Mouse (Mus musculus) hindbrain, embryonic 13.5 days (tissue): ENCODE data around the gene Htt. TPM values are rescaled to one million over a fixed set of nuclear protein-coding genes. Genes with fewer than 3 reads are reported as not detected.

Source experiments
- ATAC-seq: fragments of 200-750 bp; cut with Nextera tagmentation; 2 replicates; pipeline ENCODE4 v1.8.0; 2017; ENCODE audit warnings: moderate TSS enrichment; ENCODE audit not compliant: low FRiP score
- H3K27ac ChIP-seq: fragments of 300-500 bp; sonication (generic); 2 replicates; pipeline ENCODE4 v1.5.1; 2015; ENCODE audit warnings: inconsistent platforms, mild to moderate bottlenecking, moderate library complexity
- H3K27me3 ChIP-seq: fragments of 300-500 bp; sonication (generic); 2 replicates; pipeline ENCODE4 v1.6.1; 2015; ENCODE audit warnings: mild to moderate bottlenecking, inconsistent platforms
- H3K36me3 ChIP-seq: fragments of 300-500 bp; sonication (generic); 2 replicates; pipeline ENCODE4 v1.6.1; 2015; ENCODE audit warnings: mild to moderate bottlenecking, inconsistent platforms
- H3K4me1 ChIP-seq: fragments of 300-500 bp; sonication (generic); replicated peaks from 2 replicates; pipeline ENCODE4 v1.6.1; 2015; ENCODE audit warnings: inconsistent platforms
- H3K4me2 ChIP-seq: fragments of 300-500 bp; sonication (generic); 2 replicates; pipeline ENCODE4 v1.6.1; 2015; ENCODE audit warnings: inconsistent platforms, mild to moderate bottlenecking, moderate library complexity
- H3K4me3 ChIP-seq: fragments of 300-500 bp; sonication (generic); 2 replicates; pipeline ENCODE4 v1.5.1; 2015; ENCODE audit warnings: mild to moderate bottlenecking, inconsistent platforms
- H3K9ac ChIP-seq: fragments of 300-500 bp; sonication (generic); 2 replicates; pipeline ENCODE4 v1.6.1; 2015; ENCODE audit warnings: mild to moderate bottlenecking, inconsistent platforms
- H3K9me3 ChIP-seq: fragments of 300-500 bp; sonication (generic); 2 replicates; pipeline ENCODE4 v1.6.1; 2016; ENCODE audit warnings: inconsistent platforms
- WGBS: fragments of 180-500 bp; shearing (Covaris S2); methylation state at CpG from one replicate; pipeline ENCODE4 v1.1.7; 2015; 5-methylcytosine and 5-hydroxymethylcytosine counted together
- polyA plus RNA-seq: library from polyadenylated mRNA; unstranded; fragments of >200 nt; fragmentation: Nextera tagmentation; extraction: Ambion mirVana; gene quantifications from 2 replicates; pipeline ENCODE4 v1.2.1, GENCODE M21; 2015

The Htt gene
- polyA plus RNA-seq, 1 experiment from 2014 or later: 13.1 TPM

DNA sequence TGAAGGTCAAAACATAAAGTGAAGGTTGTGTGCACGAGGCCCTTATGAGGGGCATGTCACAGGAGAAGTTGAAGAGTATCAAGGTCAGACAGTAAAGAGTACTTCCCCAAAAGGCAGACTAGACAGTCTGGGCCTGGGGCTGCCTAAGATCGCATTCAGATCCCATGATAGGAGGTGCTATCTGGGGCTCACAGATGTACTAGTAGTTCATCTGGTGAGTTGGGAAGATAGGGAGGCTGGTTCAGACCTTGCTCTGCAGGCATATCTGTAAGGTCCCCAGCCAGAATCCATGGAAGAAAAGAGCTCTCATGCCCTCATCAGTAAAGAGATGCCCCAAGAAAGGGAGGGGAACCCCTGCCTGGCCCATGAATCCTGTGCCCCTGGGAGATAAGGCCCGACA lies 157.2 kb downstream of the Htt start:
- H3K27ac ChIP-seq: no peak overlapping the region
- peaks cover 21% of the 10 kb centered on the region for H3K4me1 ChIP-seq
- H3K27me3 ChIP-seq: no peaks in the 10 kb centered on the region
- H3K4me2 ChIP-seq: no peak overlapping the region
- peaks cover 25% of the 10 kb centered on the region for H3K36me3 ChIP-seq
- 97% methylated on average over 3 of the region's 3 CpGs for whole genome bisulfite sequencing
- no peaks in the 10 kb centered on the region for H3K9me3 ChIP-seq
- no peak for ATAC-seq
- no peak overlapping the region for H3K4me3 ChIP-seq
- no peak overlapping the region for H3K9ac ChIP-seq

DNA sequence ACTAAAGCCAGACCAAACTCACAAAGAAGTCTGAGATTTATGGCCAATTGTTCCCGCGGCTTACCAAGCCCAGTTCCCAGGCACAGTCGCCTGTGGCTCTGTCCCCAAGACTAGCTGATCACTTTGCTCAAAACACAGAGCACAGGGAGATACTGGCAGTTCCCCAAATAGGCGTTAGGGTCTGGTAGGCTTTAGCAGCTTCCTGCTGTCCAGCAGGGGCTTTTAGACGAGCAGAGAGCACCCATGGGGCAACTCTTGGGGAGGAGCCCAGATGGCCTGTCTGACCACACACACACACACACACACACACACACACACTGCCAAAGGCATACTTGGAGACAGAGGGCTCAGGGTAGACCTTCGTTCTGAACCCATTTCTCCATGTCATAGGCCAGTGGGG lies 161.0 kb downstream of the Htt start:
- peaks cover 51% of the 10 kb centered on the region for H3K36me3 ChIP-seq
- no peak for ATAC-seq
- H3K4me3 ChIP-seq: no peak overlapping the region
- no peak overlapping the region for H3K9ac ChIP-seq
- WGBS: 71% methylated on average over 6 of the region's 6 CpGs
- H3K9me3 ChIP-seq: no peaks in the 10 kb centered on the region
- no peak overlapping the region for H3K4me2 ChIP-seq
- no peaks in the 10 kb centered on the region for H3K27me3 ChIP-seq
- no peak overlapping the region for H3K27ac ChIP-seq
- H3K4me1 ChIP-seq: peaks cover 8% of the 10 kb centered on the region

DNA sequence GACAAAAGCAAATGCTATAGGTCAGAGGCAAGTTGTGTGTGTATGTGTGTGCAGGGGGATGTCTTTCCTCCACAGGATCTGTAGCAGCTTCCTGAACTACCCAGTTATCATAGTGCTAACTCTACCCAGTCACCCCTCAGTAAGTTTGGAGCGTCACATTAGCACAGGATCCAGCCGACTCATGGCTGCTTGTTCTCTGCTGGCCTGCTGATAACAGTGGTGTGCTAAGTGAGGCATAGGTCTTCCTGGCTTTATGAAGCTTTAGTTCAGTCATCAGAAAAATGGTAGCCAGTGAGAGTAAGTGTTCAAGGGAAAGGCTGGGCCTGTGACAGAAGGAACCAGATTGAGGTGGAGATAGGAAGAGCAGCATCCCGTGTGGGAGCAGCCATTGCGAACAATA lies 162.4 kb downstream of the Htt start:
- WGBS: 90% methylated on average over 4 of the region's 4 CpGs
- no peak overlapping the region for H3K27ac ChIP-seq
- no peak overlapping the region for H3K4me2 ChIP-seq
- H3K9me3 ChIP-seq: no peaks in the 10 kb centered on the region
- no peaks in the 10 kb centered on the region for H3K27me3 ChIP-seq
- 0 out of 2 replicates have a peak, but pooled peaks cover 6% of the 10 kb centered on the region for H3K4me1 ChIP-seq
- peaks cover 51% of the 10 kb centered on the region for H3K36me3 ChIP-seq
- no peak overlapping the region for H3K4me3 ChIP-seq
- H3K9ac ChIP-seq: no peak overlapping the region
- ATAC-seq: no peak

DNA sequence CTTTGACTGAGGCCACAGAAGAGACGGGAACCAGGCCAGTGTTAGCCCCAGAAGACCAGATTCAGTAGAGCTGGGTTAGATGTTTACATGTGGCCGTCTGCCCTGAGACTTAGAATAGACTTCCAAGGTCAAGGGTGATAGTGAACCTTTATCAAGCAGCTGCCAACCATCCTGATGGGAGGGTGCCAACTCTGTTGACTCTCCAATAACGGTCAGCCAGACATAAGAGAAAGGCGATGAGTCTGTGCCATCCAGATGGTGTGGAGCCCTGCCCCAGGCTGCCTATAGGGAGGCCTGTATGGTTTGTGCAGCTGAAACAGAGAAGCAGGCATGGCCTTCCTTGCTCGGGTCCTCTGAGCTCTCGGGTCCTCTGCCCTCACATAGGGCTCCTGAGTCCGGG lies 163.0 kb downstream of the Htt start:
- Histone ChIP-seq H3K27ac (no peak overlapping the region), H3K36me3 (peaks cover 51% of the 10 kb centered on the region), H3K27me3 (no peaks in the 10 kb centered on the region), H3K4me1 (0 out of 2 replicates have a peak, but pooled peaks cover 6% of the 10 kb centered on the region), H3K9ac (no peak overlapping the region), H3K9me3 (no peaks in the 10 kb centered on the region), H3K4me2 (no peak overlapping the region), H3K4me3 (no peak overlapping the region)
- WGBS: 90% methylated on average over 7 of the region's 7 CpGs
- ATAC-seq: no peak

DNA sequence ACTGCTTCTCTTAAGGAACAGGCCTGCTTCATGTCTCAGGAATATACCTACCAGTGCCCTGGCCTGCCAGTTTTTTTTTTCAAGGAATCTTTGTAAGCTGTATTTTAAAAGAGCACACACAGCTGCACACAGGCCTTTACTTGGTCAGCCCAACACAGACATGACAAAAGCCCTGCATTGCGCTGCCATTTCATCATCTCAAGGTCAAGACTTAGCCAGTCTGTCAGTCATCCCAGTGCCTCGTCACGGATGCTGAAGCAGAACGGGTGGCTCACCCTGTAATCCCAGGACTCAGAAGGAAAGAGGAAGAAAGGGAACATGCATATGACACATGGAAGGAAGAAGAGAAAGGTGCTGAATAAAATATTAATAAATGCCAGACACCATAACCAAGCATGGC lies 166.1 kb downstream of the Htt start:
- 85% methylated on average over 4 of the region's 4 CpGs for WGBS
- no peak overlapping the region for H3K4me3 ChIP-seq
- H3K4me2 ChIP-seq: no peak overlapping the region
- no peak overlapping the region for H3K9ac ChIP-seq
- H3K4me1 ChIP-seq: peaks cover 27% of the 10 kb centered on the region
- no peak for ATAC-seq
- H3K27me3 ChIP-seq: no peaks in the 10 kb centered on the region
- no peaks in the 10 kb centered on the region for H3K9me3 ChIP-seq
- H3K27ac ChIP-seq: no peak overlapping the region
- peaks cover 38% of the 10 kb centered on the region for H3K36me3 ChIP-seq

DNA sequence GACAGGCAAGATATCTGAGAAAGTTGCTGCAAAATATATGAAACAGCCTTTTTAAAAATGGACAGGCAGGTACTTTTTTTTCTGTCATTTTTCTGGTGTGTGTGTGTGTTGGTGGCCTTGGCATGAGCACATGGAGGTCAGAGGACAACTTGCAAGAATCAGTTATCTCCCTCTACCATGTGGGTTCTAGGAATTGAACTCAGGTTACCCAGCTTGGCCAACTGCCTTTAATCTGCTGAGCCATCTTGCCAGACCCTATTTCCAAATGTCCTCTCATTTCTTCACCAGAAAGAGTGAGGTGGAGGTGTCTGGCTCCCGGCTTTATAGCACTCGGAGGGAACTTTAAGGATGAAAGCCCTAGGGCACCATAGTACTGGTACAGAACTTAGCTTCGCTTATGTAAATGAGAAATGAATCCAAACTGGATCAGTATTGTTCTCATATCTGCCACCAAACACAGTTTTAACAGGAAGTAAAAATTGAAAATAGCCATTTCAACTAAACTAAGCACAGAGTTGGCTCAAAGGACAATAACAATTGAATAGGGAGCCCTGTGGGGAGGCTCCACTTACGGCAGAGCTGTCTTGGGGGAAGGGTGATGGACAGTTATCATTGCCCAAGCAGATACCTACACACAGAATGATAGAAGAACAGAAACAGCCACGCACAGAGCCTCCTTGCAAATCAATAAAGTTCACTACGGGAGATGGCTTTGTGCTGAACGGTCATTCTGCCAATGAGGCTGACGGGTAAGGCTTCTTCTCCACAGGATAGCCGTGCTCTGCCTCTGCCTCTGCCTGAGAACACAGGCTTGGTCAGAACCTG lies 168.8 kb downstream of the Htt start:
- H3K4me1 ChIP-seq: peaks cover 24% of the 10 kb centered on the region
- H3K4me3 ChIP-seq: no peak overlapping the region
- peak overlapping the region; percentile 52; the same call in 1 of the 2 replicates for H3K27ac ChIP-seq
- 71% methylated on average over 9 of the region's 9 CpGs for WGBS
- no peak overlapping the region for H3K4me2 ChIP-seq
- H3K36me3 ChIP-seq: peaks cover 12% of the 10 kb centered on the region
- no peak overlapping the region for H3K9ac ChIP-seq
- H3K27me3 ChIP-seq: no peaks in the 10 kb centered on the region
- no peak for ATAC-seq
- no peaks in the 10 kb centered on the region for H3K9me3 ChIP-seq

DNA sequence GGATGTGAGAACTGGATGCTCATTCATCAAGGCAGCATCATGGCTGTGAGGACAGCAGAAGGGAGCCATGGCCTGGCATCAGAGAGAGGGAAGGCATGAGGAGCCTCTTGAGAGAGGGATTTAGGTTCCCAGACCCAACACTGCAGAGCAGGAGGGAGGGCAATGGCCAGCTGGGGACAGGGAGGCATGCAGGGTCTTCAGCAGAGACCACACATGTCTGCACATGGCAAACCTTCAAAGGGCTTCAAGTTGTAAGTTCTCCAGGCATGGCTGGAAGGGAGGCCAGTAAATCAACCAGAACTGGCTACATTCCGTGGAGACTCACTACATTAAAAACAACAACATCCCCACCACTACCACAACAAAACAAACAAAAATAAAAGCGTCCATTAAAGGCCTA lies 169.6 kb downstream of the Htt start:
- Histone ChIP-seq H3K4me1 (peaks cover 24% of the 10 kb centered on the region), H3K36me3 (peaks cover 5% of the 10 kb centered on the region), H3K9me3 (no peaks in the 10 kb centered on the region), H3K4me3 (no peak overlapping the region), H3K4me2 (no peak overlapping the region), H3K27ac (peak overlapping the region; percentile 52; the same call in 1 of the 2 replicates), H3K27me3 (no peaks in the 10 kb centered on the region), H3K9ac (no peak overlapping the region)
- ATAC-seq: no peak
- WGBS: 85% methylated on average over 2 of the region's 2 CpGs

DNA sequence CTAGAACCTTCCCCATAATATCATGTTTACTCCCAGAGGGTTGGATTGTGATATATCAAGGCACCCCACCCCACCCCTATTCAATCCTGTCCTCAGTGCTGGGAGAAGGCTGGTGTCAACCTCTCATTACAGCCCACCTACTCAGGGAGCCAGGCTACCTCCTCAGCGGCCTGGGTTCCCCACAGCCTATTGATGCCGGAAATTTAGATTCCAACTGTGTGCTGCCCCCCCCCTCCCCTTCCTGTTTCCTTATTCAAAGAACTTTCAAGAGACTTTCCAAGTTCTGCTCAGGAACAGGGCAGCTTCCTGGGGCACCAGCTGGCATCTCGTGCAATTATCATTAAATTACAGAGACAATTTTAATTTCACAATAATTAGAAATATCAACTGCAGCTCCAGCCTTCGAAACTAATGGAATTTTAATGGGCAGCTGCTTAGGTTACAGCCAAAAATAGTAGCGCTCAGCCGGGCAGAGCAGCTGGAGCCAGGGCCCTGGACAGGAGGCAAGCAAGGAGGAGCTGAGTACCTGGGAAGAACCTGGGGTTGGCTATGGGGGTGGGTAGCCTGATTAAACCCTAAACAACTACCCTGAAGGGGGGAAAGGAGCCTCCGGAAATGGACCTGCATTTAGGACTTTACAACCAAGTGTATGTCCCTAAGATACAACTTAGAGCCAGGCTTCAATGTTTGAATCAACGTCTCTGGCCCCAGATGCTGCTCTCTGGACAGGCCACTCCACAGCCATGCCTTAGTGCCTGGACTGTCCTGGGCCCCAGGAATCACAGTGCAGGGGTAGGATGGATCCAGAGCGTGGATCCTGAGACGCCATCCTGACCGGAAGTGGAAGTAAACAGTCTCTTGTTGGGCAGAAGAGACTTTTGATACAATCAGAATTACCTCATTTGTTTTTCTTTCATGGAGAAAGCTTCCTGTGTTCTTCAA lies 170.2 kb downstream of the Htt start:
- peak overlapping the region; percentile 83 for H3K27ac ChIP-seq
- no peak overlapping the region for H3K9ac ChIP-seq
- H3K4me2 ChIP-seq: no peak overlapping the region
- WGBS: 50% methylated on average over 11 of the region's 11 CpGs
- H3K9me3 ChIP-seq: no peaks in the 10 kb centered on the region
- H3K27me3 ChIP-seq: no peaks in the 10 kb centered on the region
- ATAC-seq: 0 out of 2 replicates have a peak, but pooled peaks have one; percentile 71
- no peak overlapping the region for H3K4me3 ChIP-seq
- H3K4me1 ChIP-seq: peaks cover 24% of the 10 kb centered on the region
- H3K36me3 ChIP-seq: no peaks in the 10 kb centered on the region

DNA sequence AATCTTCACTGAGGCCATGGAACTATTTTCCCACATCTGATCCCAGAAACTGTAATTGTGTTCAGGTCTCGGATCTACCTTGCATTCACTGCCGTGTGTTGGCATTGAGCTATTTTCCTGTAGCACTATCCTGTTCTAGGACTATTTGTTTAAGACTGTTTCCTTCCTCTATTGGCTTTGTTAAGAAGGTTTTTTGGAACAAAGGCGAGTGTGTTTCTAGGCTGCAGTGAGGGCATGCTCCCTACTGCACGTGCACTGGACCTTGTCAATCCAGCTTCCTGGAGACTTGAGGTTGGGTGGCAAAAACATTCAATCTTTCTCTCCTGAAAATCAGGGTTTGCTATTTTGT lies 170.9 kb downstream of the Htt start:
- Histone ChIP-seq H3K4me2 (no peak overlapping the region), H3K4me3 (no peak overlapping the region), H3K36me3 (no peaks in the 10 kb centered on the region), H3K9ac (no peak overlapping the region), H3K27ac (peak overlapping the region; percentile 83), H3K4me1 (peaks cover 24% of the 10 kb centered on the region), H3K27me3 (no peaks in the 10 kb centered on the region), H3K9me3 (no peaks in the 10 kb centered on the region)
- WGBS: 31% methylated on average over 4 of the region's 4 CpGs
- no peak for ATAC-seq

DNA sequence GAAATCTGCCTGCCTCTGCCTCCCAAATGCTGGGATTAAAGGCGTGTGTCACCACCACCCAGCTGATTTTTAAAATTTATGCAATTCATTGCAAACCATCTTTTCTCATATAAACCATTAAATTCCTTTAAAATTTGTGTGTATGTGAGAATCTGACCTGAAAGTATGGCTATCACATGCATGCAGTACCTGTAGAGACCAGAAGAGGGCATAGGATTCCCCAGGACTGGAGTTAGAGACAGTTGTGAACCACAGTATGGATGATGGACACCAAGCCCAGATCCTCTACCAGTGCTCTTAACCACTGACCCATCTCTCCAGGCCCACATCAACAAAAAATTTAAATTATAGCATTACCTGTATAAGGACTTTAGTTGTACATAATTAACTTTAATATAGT lies 171.9 kb downstream of the Htt start:
- no peak overlapping the region for H3K4me2 ChIP-seq
- no peaks in the 10 kb centered on the region for H3K9me3 ChIP-seq
- H3K27me3 ChIP-seq: no peaks in the 10 kb centered on the region
- WGBS: 92% methylated on average over 1 of the region's 1 CpGs
- no peak overlapping the region for H3K9ac ChIP-seq
- H3K4me1 ChIP-seq: peaks cover 25% of the 10 kb centered on the region
- no peak overlapping the region for H3K27ac ChIP-seq
- H3K4me3 ChIP-seq: no peak overlapping the region
- no peak for ATAC-seq
- no peaks in the 10 kb centered on the region for H3K36me3 ChIP-seq

DNA sequence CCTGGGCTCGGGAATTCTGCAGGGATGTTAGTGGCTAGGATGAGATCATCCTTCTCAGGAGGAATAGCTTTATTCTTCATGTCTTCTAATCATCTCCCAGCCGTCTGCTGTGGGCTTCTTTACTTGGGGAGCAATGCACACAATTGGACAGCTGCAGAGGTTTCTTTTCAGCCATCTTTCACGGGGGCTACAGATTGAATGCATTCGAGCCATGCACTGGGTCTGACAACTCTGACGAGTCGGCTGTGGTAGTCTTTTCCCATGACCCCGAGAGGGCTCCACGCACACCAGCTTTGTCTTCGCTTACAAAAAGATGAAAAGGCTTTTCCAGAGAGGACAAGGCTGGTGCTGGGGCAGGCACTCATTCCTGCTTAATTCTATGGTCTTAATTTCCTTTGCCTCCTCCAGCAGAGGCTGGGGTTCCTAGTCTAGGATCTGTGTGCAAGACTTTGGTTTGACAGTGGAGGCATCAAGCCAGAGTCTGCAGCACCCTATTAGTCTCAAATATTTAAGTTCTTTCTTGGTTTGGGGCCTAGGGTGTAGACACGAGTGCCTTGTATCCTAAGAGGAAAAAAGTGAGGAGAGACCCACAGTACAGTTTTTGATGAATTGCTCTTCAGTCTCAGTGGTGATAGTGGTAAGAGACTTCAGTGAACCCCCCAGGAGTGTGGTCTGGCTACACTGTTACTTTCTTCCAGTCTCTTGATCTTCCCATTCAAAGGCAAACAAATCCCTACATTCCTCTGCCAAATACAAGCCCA lies 180.3 kb downstream of the Htt start:
- Histone ChIP-seq H3K27me3 (no peaks in the 10 kb centered on the region), H3K4me1 (peaks cover 23% of the 10 kb centered on the region), H3K36me3 (no peaks in the 10 kb centered on the region), H3K9me3 (no peaks in the 10 kb centered on the region), H3K27ac (peak overlapping the region; percentile 61), H3K9ac (no peak overlapping the region), H3K4me3 (no peak overlapping the region), H3K4me2 (no peak overlapping the region)
- ATAC-seq: peak; percentile 68; the same call in 1 of the 2 replicates
- 15% methylated on average over 10 of the region's 10 CpGs for WGBS

DNA sequence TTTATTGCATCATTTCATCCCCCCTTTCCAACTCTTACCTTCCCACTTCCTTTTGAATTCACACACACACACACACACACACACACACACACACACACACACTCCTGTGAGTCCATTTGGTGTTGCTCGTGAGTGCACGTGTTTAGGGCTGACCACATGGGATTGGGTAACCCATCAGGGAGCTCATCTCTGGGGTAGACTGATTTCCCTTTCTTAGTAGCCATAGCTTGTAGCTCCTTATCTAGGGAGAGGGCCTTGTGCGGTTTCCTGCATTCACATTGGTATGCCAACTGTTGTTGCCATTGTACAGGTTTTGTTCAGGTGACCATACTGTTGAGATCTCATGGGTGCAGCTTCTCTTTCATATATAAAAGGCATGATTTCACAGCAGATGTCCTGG lies 181.9 kb downstream of the Htt start:
- no peak for ATAC-seq
- Histone ChIP-seq H3K36me3 (no peaks in the 10 kb centered on the region), H3K9ac (no peak overlapping the region), H3K4me2 (no peak overlapping the region), H3K9me3 (no peaks in the 10 kb centered on the region), H3K4me1 (peaks cover 22% of the 10 kb centered on the region), H3K27ac (no peak overlapping the region), H3K27me3 (no peaks in the 10 kb centered on the region), H3K4me3 (no peak overlapping the region)
- WGBS: 89% methylated on average over 3 of the region's 3 CpGs
